Mouse (Mus musculus): ENCODE results near the gene Tril. TPM values are rescaled to one million over a fixed set of nuclear protein-coding genes. Genes with fewer than 3 reads are reported as not detected.

The Tril gene
- polyA plus RNA-seq, 1 experiment, result 0.43 TPM

DNA sequence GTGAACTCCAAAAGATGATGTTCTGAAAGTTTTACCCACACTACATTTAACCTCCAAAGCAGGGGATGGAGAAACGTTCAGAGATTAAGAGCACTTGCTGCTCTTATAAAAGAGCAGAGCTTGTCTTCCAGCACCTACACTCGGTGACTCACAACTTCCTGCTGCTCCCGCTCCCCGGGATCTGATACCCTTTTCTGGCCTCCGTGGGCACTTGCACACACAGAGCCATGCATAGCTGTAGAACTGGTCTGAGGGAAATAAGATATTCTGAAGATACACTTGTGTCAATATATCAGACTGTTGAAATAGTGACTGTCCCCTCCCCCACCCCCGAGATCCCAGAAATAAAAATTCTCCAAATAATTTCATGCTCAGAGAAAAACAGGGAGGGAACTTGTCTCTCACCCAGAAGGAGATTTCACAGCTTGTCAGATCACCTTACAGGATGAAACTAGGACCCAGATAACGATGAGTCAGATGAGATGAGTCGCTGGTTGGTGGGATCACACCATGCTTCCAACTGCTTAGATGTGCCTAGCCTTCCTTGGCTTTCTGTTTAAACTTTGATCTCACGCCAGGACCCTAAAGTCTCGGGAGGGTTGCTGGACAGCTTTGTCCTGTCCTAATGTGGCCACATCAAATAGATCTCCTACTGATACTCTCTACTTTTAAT, 54.3 kb downstream of the Tril start:
- Histone ChIP-seq H3ac (ENCODE audit: control insufficient read depth, insufficient read length) (no peak overlapping the region), H3K4me2 (ENCODE audit: low read depth) (peak overlapping the region; percentile 65)
- TF ChIP-seq POLR2AphosphoS2 (IDR thresholded peaks at IDR 0.05; ENCODE audit: insufficient read length, low read depth) (no peak), MYOD1 (IDR thresholded peaks at IDR 0.05; ENCODE audit: control insufficient read depth in 1 of 3, insufficient read length in 2 of 3, low read depth in 2 of 3) (no peak), CEBPB (IDR thresholded peaks at IDR 0.05; ENCODE audit: insufficient read depth, poor library complexity, severe bottlenecking) (no peak), MYOG (IDR thresholded peaks at IDR 0.05; ENCODE audit: control insufficient read depth in 1 of 3, insufficient read depth in 1 of 3, insufficient read length in 2 of 3, low read depth in 2 of 3) (no peak), E2F4 (IDR thresholded peaks at IDR 0.05; ENCODE audit: insufficient read depth) (no peak), TCF3 (IDR thresholded peaks at IDR 0.05; ENCODE audit: insufficient read length, low read depth) (no peak)

DNA sequence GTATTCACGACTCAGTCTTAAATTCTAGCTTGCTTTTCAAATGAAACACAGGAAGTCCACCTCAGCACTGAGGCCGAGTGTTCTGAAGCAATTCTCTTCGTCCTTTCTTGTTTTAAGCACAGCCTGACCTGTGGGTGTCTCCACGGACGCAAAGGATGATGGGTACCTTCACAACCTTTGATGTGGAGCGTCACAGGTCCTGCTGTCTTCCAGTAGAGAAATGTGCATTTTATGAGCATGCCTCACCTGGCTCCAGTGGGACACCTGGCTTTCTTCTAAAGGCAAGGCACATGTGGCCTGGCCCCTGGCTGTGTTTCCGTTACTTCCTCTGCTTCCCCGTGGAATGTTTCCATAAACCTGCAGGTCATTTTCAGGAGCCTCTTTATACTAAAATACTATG, 54.9 kb downstream of the Tril start:
- Histone ChIP-seq H3K4me3 (no peak overlapping the region), H3ac (ENCODE audit: control insufficient read depth, insufficient read length) (no peak overlapping the region), H3K36me3 (ENCODE audit: control insufficient read depth, insufficient read depth) (no peaks in the 10 kb centered on the region), H3K27me3 (ENCODE audit: control insufficient read depth, insufficient read depth, insufficient read length) (no peaks in the 10 kb centered on the region), H3K4me2 (ENCODE audit: low read depth) (peak overlapping the region; percentile 65), H3K79me2 (ENCODE audit: control insufficient read depth, insufficient read depth) (no peaks in the 10 kb centered on the region)
- no peak for TF ChIP-seq MYOG (IDR thresholded peaks at IDR 0.05; ENCODE audit: control insufficient read depth in 1 of 3, insufficient read depth in 1 of 3, insufficient read length in 2 of 3, low read depth in 2 of 3)
- TF ChIP-seq TCF12 (IDR thresholded peaks at IDR 0.05; ENCODE audit: insufficient read depth, poor library complexity, severe bottlenecking), result no peak
- no peak for TF ChIP-seq MAX (IDR thresholded peaks at IDR 0.05; ENCODE audit: low read depth)
- no peak for TF ChIP-seq POLR2AphosphoS2 (IDR thresholded peaks at IDR 0.05; ENCODE audit: insufficient read length, low read depth)
- TF ChIP-seq CEBPB (IDR thresholded peaks at IDR 0.05; ENCODE audit: insufficient read depth, poor library complexity, severe bottlenecking), result no peak
- no peak for TF ChIP-seq USF1 (IDR thresholded peaks at IDR 0.05; ENCODE audit: low read depth)
- TF ChIP-seq SRF (IDR thresholded peaks at IDR 0.05; ENCODE audit: control insufficient read depth, insufficient read length, low read depth), result no peak
- no peak for TF ChIP-seq TCF3 (IDR thresholded peaks at IDR 0.05; ENCODE audit: insufficient read length, low read depth)
- TF ChIP-seq REST (IDR thresholded peaks at IDR 0.05; ENCODE audit: insufficient read depth, insufficient read length), result no peak

More for the DNA sequence above, 54.3 kb downstream of the Tril start:
- H3K36me3 ChIP-seq (ENCODE audit: control insufficient read depth, insufficient read depth), result no peaks in the 10 kb centered on the region
- no peaks in the 10 kb centered on the region for H3K79me2 ChIP-seq (ENCODE audit: control insufficient read depth, insufficient read depth)
- H3K4me3 ChIP-seq, result no peak overlapping the region
- no peaks in the 10 kb centered on the region for H3K27me3 ChIP-seq (ENCODE audit: control insufficient read depth, insufficient read depth, insufficient read length)

Other genes starting within 250 kb of the Tril start
- gene Cpvl, start 157.8 kb upstream of the Tril start, polyA plus RNA-seq (2012; fragmentation: generic; extraction: Trizol), result not detected
- gene Chn2, start 218.7 kb upstream of the Tril start, polyA plus RNA-seq (2012; fragmentation: generic; extraction: Trizol), result 6.5 TPM